Mouse (Mus musculus) thymus, postnatal 4 days (tissue): Measurements from ENCODE around the gene Pot1b.

Experiments
- DNase-seq: peaks from one replicate; pipeline ENCODE4 v3.0.0; 2021

Gene Pot1b

GRCm38 (mm10) chr17:55711984-55712811 is at the start of gene Pot1b:
TSS of gene Pot1b (minus strand) at chr17:55712628.
- DNase-seq = peak; percentile 98

- DNase-seq = no peak
Measured at GRCm38 (mm10) chr17:55751170-55751569, 38.7 kb upstream of the Pot1b start.

GRCm38 (mm10) chr17:55749786-55750185 is 37.4 kb upstream of the Pot1b start, which contains the start of gene Adgre4:
TSS of gene Adgre4 (plus strand) at chr17:55749984.
- no peak for DNase-seq

- DNase-seq = no peak
Measured at GRCm38 (mm10) chr17:55736675-55737074, 24.2 kb upstream of the Pot1b start.

- DNase-seq = no peak
Measured at GRCm38 (mm10) chr17:55726193-55726592, 13.8 kb upstream of the Pot1b start.

- DNase-seq = no peak
Measured at GRCm38 (mm10) chr17:55722250-55722649, 9.8 kb upstream of the Pot1b start.

GRCm38 (mm10) chr17:55721270-55721669 is 8.8 kb upstream of the Pot1b start:
- no peak for DNase-seq

GRCm38 (mm10) chr17:55702865-55703264 is 9.6 kb downstream of the Pot1b start:
- no peak for DNase-seq

GRCm38 (mm10) chr17:55702161-55702820 is 10.1 kb downstream of the Pot1b start:
- peak; percentile 90 for DNase-seq

- no peak for DNase-seq
Measured at GRCm38 (mm10) chr17:55699388-55699787, 13.0 kb downstream of the Pot1b start.

GRCm38 (mm10) chr17:55661099-55661498 is 51.3 kb downstream of the Pot1b start:
- DNase-seq = no peak

- no peak for DNase-seq
Measured at GRCm38 (mm10) chr17:55625092-55625491, 87.3 kb downstream of the Pot1b start, which contains the start of gene Vmn2r118. TSS of gene Vmn2r118 (minus strand) at chr17:55625192.
